Mouse (Mus musculus): Measurements from ENCODE around the gene Galnt10. TPM values are rescaled to one million over a fixed set of nuclear protein-coding genes. Genes with fewer than 3 reads are reported as not detected.

Gene Galnt10
- polyA plus RNA-seq, 1 experiment from 2014 or later, result 22.9 TPM

- no peak for DNase-seq (ENCODE audit: low spot score)
These were observed 178.5 kb downstream of the Galnt10 start for GRCm38 (mm10) chr11:57823714-57824113.

- DNase-seq (ENCODE audit: low spot score), result peak; percentile 28
These were observed 180.0 kb downstream of the Galnt10 start for GRCm38 (mm10) chr11:57825234-57825633.

GRCm38 (mm10) chr11:57827048-57827914 lies 182.0 kb downstream of the Galnt10 start:
- DNase-seq (ENCODE audit: low spot score), result peak; percentile 36

DNA sequence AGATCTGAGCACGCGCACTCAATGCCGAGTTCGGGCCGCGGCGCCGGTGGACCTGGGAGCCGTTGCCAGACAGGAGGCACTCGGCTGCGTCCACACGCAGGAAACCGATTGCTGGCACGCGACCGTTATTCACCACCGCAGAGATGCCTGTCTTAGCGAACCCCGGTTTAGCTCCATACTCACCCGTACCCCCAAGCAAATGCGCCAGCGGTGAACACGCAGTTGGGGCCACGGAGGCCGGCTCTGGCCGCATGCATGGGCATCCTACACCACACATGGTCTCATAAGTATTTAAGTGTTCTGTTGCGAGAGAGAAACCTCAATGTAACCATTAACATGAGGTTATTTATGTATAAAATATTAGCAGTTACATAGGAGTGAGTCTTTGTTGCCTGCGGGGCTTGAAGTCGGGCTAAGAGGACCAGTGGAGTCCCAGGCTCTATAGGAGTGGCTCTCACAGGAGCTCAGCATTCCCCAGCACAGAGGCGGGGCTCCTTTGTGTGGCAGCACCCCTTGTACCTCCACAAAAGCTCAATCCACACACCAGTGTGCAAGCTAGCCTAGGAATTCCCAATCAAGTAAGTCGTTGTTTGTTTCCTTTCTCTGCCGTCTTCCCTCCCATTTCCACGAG lies 182.8 kb downstream of the Galnt10 start:
- DNase-seq (ENCODE audit: low spot score), result peak; percentile 16

GRCm38 (mm10) chr11:57828955-57829870 lies 184.0 kb downstream of the Galnt10 start:
- no peak for DNase-seq (ENCODE audit: low spot score)

DNA sequence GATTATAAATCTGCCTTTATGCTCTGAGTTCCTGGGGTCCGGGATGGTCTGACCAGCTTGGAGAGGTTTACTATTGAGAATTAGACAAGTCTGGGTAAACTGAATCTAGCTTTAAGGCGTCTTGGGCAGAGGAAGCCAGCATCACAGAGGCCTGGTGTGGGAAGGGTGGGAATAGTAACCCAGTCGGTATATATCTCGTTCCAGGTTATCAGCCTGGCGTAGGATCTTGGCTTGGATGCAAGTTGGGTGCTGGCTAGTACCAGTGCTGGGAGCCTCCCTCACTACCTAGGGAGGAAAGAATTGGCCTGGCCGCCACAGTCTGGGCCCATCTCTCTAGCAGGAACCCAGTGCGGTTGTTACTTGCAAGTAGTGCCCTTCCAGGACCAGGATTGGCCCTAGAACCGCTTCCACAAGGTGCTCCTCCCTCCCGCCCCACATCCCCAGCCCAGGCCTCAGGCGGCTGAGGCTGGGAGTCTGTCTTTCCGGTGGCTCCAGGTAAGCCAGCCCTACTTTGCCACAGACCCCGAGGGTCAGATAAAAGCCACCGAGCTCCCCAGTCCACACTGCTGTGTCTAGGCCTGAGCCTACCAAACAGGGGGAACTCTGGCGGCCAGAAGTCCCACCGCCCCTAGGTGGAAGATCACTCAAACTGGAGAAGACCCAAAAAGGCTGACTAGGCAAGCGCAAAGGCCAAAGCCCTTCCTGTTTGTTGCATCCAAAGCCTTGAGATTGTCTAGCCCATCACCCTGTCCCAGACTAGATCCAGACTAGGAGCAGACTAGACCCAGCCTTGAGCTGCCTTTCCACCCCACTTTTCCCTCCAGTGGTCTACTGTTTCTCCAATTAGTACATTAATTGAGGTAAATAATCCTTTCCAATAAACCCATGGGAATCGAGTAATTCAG lies 184.9 kb downstream of the Galnt10 start:
- no peak for DNase-seq (ENCODE audit: low spot score)

DNA sequence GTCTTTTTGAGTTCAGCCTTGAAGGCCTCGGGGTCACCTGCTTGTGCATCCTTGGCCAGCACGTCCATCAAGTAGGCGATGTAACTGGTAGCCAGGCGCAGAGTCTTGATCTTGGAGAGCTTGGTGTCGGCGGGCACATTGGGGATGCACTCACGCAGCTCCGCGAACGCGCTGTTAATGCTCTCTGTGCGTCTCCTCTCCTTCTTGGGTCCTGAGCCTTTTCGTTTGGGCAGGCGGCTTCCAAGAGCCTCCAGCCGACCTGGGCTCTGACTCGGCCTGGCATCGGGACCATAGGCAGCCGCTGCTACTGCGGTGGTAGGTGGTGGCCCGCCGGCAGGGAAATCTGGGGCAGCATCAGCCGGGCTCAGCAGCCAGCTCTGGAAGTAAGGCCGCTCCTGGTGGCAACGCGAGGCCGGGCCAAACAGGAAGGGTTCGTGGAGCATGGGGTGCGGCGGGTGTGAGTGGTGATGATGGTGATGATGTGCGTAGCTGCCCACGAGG lies 186.1 kb downstream of the Galnt10 start:
- no peak for DNase-seq (ENCODE audit: low spot score)

DNA sequence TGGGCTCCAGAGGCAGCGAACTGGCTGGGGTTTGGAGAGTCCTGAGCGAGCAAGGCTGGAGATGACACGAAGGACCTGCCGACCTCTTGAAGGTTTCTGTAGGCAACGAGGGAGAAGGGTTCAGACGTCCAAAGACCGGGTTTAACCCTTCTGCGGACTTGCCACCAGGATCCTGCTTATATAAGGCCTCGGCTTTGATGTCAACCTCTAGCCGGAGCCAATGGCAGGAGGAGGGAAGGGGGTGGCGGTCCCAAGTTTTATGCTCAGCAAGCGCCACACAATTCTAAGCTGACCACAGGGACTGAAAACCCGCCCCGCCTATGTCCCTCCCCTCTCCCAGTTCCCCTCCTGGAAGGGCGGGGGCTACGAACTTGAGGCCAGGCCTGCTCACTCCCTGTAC lies 186.6 kb downstream of the Galnt10 start:
- no peak for DNase-seq (ENCODE audit: low spot score)

DNA sequence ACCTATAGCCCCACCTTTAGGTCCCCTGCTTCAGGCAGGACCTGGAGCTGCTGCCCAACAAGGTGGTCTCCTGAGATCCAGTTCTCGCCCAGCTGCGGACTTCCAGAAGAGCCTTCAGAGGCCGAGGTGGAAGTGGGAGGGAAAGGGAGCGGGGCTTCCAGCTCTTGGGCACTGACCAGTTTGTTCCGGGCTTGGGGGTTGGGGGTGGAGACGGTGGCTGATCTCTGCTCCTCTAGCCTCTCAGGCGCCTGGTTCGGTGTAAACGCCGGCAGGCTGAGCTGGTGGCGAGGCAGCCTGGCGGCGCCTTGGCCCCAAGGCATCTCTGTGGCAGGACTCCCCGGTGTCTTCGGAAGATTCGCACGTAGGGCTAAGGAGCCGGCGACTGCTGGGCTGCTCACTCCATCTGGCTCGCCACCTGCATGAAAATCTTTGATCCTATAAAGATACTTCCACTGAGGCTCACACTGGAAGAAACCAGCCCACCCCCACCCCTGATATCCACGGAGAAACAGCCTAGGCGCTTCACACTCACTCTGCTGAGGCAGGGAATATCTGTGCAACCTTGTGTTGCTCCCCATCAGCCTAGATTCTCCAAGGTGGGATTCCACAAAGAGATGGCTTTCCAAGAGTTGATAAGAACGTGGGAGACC lies 187.4 kb downstream of the Galnt10 start, which contains the start of gene Hand1:
Gene Hand1 (minus strand): TSS at position 267 of the 650 bp plus-strand sequence.
- no peak for DNase-seq (ENCODE audit: low spot score)

DNA sequence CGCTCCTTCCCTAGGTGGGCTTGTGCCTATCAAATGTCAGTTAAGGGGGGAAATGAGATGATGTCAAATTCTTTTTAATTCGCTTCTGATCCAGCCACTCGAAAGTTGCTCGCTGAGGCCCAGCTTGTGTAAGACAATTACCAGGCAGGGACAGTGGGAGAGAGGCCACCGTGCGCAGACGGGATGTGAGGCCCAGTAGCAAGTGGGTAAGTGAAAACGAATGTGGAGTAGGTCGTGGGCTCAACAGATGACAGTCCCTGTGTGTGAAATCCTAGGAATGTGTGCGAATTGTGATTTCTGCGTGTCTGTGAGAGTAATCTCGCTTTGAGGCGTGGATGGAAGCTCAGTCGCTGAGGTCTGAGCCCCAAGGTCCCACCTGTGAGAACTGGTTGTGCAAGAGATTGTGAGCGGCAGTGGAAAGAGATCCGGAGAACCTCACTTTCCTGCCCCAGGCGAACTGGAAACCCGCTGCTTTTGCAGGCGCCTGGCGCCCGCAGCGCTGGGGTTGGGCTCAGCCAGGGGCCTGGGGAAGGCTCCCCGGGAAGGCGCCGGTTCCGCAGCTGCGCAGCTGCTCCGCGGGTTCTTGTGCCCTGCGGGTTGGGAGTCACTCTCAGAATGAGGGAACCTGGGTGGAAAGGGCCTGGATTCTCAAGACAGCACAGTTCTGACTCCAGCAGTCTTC lies 188.2 kb downstream of the Galnt10 start:
- no peak for DNase-seq (ENCODE audit: low spot score)

DNA sequence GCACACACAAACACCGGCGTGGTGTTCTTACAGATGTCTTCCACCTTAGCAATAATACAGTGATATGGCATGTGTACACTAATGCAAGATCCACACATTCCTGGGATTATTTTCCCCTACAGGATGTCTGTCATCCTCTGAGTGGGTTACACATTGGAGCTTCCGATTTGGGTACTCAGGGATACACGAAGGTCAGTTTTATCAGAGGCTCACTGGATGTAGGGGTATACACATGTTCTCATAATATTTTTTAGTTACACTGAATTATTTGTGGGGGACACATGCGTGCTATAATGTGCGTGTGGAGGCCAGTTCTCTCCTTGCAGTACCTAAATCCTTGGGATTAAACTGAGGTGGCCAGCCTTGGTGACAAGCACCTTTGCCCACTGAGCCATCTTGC lies 188.8 kb downstream of the Galnt10 start:
- DNase-seq (ENCODE audit: low spot score), result no peak

GRCm38 (mm10) chr11:57835331-57835730 lies 190.1 kb downstream of the Galnt10 start:
- DNase-seq (ENCODE audit: low spot score), result no peak

DNA sequence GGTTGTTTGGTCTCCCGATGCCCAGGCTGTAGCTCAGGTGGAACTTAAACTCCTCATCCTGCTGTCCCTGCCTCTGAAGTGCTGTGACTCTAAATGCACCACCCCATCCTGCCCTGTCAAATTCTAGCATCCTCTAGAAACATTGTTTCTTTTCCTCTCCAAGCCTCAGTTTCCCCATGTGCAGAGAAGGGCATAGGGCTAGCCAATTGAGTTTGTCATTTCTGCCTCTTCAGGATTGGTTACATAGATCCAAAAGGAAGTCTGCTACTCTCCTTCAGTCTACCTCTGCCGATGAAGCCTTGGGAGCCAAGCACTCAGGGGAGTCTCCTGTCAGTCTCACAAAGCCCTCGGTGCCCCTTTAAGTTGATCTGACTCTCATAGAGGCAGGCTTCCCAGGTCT lies 190.7 kb downstream of the Galnt10 start:
- no peak for DNase-seq (ENCODE audit: low spot score)

GRCm38 (mm10) chr11:57836401-57836800 lies 191.2 kb downstream of the Galnt10 start:
- no peak for DNase-seq (ENCODE audit: low spot score)

Other genes with a start within 250 kb of the Galnt10 start
- gene Fam114a2, start 126.8 kb upstream of the Galnt10 start, polyA plus RNA-seq (2015; fragmentation: Nextera tagmentation; extraction: Ambion mirVana), result 62.1 and 64.2 TPM in 2 replicates
- gene Mfap3, start 126.8 kb upstream of the Galnt10 start, polyA plus RNA-seq (2015; fragmentation: Nextera tagmentation; extraction: Ambion mirVana), result 33.8 and 36.3 TPM in 2 replicates
- gene Sap30l, start 156.2 kb downstream of the Galnt10 start, polyA plus RNA-seq (2015; fragmentation: Nextera tagmentation; extraction: Ambion mirVana), result 15.6 and 21.3 TPM in 2 replicates
- 0.46 and 0.57 TPM in 2 replicates for gene Hand1, start 187.4 kb downstream of the Galnt10 start, polyA plus RNA-seq (2015; fragmentation: Nextera tagmentation; extraction: Ambion mirVana)

Data from thymus, postnatal 0 days (tissue).